Mouse (Mus musculus): Measurements from ENCODE around the gene Hpse2. TPM values are rescaled to one million over a fixed set of nuclear protein-coding genes. Genes with fewer than 3 reads are reported as not detected.

The Hpse2 gene
- polyA plus RNA-seq, 1 experiment from 2014 or later, result 0.96 TPM

DNA sequence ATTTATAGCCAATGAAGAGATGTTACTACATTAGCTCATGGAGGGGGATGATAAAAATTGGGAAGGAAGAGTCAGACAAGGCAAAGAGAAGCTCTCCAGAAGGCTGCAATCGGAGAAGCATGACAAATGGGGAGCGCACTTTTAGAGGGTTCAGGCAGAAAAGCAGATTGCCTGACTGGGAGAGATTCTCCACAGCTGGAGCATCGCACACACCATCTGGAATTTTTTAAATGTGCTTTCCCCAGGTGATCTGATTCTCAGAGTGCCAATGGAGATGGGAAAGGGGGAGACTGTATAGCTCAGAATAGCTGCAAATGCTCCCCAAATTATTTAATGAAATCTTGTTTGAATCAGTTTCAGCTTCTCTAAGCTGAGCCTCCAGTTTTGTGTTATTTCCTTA lies 156.4 kb downstream of the Hpse2 start:
- no peak overlapping the region for H3K27ac ChIP-seq (ENCODE audit: low read length)
- H3K36me3 ChIP-seq (ENCODE audit: control insufficient read depth, insufficient read depth), result no peaks in the 10 kb centered on the region
- WGBS, result 75% methylated on average over 3 of the region's 3 CpGs
- H3K9me3 ChIP-seq (replicated peaks; ENCODE audit: control insufficient read depth, low read length), result no peaks in the 10 kb centered on the region
- H3K4me1 ChIP-seq (ENCODE audit: control insufficient read depth, insufficient read depth, low read length), result no peaks in the 10 kb centered on the region
- no peak for ATAC-seq (replicated peaks; ENCODE audit: extremely low read depth, insufficient read depth, low FRiP score)
- no peaks in the 10 kb centered on the region for H3K27me3 ChIP-seq (ENCODE audit: control insufficient read depth, insufficient read depth, low read length)
- no peak overlapping the region for H3K4me2 ChIP-seq (ENCODE audit: low read depth, low read length)
- no peak overlapping the region for H3K4me3 ChIP-seq (ENCODE audit: low read length)
- no peak overlapping the region for H3K9ac ChIP-seq (ENCODE audit: low read length)

DNA sequence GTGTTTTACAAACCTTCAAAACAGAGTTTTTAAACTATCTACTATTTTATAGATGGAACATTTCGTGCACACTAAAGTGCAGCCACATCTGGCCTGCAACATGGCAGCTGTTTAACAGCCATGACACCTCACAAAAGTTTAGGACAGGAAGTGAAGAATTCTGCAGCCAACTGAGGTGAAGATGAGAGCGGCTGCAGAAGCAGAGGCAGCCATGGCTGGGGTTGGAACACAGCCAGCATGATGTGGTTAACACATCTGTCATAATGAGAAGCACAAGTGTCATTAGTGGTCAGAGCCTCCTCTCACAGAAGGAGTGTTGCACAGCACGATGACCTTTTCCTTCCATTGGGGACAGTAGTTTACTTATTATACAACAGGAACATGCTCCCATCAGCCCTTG lies 194.6 kb downstream of the Hpse2 start:
- Histone ChIP-seq H3K27ac (ENCODE audit: low read length) (no peak overlapping the region), H3K9me3 (replicated peaks; ENCODE audit: control insufficient read depth, low read length) (no peaks in the 10 kb centered on the region), H3K9ac (ENCODE audit: low read length) (no peak overlapping the region), H3K27me3 (ENCODE audit: control insufficient read depth, insufficient read depth, low read length) (no peaks in the 10 kb centered on the region), H3K4me1 (ENCODE audit: control insufficient read depth, insufficient read depth, low read length) (no peaks in the 10 kb centered on the region), H3K36me3 (ENCODE audit: control insufficient read depth, insufficient read depth) (no peaks in the 10 kb centered on the region), H3K4me2 (ENCODE audit: low read depth, low read length) (no peak overlapping the region), H3K4me3 (ENCODE audit: low read length) (no peak overlapping the region)
- ATAC-seq (replicated peaks; ENCODE audit: extremely low read depth, insufficient read depth, low FRiP score), result no peak
- WGBS, result 47% methylated on average over 3 of the region's 3 CpGs

DNA sequence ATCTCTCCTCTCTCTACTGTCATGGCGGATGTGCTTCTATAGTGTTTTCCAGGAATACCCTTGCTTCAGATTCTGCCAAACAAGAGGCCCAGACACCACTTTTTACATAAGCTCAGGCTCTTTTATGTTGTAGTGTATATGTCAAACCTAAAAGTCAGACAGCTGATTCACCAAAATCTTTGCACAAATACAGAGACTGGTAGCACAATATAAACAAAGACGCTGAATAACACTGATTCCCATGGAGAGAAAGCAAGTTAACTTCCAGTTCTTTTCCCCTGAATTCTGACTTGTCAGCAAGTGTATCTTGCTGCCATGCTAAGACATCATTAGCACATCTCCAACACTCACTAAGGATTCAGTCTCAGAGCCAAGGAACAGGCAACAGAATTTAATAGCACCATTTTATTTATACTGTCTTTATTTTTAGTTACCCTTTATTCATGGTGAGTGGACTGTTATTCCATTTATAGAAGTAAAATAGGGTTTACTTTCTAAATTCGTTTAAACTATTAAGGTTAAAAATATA lies 212.7 kb downstream of the Hpse2 start:
- no peaks in the 10 kb centered on the region for H3K9me3 ChIP-seq (replicated peaks; ENCODE audit: control insufficient read depth, low read length)
- H3K9ac ChIP-seq (ENCODE audit: low read length), result no peak overlapping the region
- H3K36me3 ChIP-seq (ENCODE audit: control insufficient read depth, insufficient read depth), result no peaks in the 10 kb centered on the region
- no peak overlapping the region for H3K4me3 ChIP-seq (ENCODE audit: low read length)
- no peak for ATAC-seq (replicated peaks; ENCODE audit: extremely low read depth, insufficient read depth, low FRiP score)
- 73% methylated on average over 3 of the region's 3 CpGs for WGBS
- H3K27me3 ChIP-seq (ENCODE audit: control insufficient read depth, insufficient read depth, low read length), result no peaks in the 10 kb centered on the region
- H3K4me1 ChIP-seq (ENCODE audit: control insufficient read depth, insufficient read depth, low read length), result no peaks in the 10 kb centered on the region
- H3K27ac ChIP-seq (ENCODE audit: low read length), result no peak overlapping the region
- no peak overlapping the region for H3K4me2 ChIP-seq (ENCODE audit: low read depth, low read length)

DNA sequence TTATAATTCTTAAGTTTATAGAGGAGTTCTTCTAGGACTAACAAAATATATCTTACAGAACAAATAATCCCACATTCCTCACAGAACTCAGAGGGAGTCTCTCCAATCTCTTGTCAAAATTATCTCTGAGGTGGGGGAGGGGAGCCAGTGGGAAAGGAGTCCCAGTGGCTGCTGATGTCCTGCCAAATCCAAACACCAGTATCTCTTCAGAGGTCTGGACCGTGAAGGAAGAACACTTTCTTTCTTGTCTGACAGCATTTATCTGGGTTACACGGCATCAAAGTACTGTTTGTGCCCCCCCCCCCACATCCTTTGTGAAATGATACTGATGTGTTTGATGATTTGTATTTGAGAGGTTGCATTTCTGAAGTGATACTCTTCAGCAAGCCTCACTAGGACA lies 213.3 kb downstream of the Hpse2 start:
- Histone ChIP-seq H3K27ac (ENCODE audit: low read length) (no peak overlapping the region), H3K4me3 (ENCODE audit: low read length) (no peak overlapping the region), H3K9me3 (replicated peaks; ENCODE audit: control insufficient read depth, low read length) (no peaks in the 10 kb centered on the region), H3K36me3 (ENCODE audit: control insufficient read depth, insufficient read depth) (no peaks in the 10 kb centered on the region), H3K4me2 (ENCODE audit: low read depth, low read length) (no peak overlapping the region), H3K4me1 (ENCODE audit: control insufficient read depth, insufficient read depth, low read length) (no peaks in the 10 kb centered on the region), H3K27me3 (ENCODE audit: control insufficient read depth, insufficient read depth, low read length) (no peaks in the 10 kb centered on the region), H3K9ac (ENCODE audit: low read length) (no peak overlapping the region)
- WGBS, result 18% methylated on average over 2 of the region's 2 CpGs
- no peak for ATAC-seq (replicated peaks; ENCODE audit: extremely low read depth, insufficient read depth, low FRiP score)

DNA sequence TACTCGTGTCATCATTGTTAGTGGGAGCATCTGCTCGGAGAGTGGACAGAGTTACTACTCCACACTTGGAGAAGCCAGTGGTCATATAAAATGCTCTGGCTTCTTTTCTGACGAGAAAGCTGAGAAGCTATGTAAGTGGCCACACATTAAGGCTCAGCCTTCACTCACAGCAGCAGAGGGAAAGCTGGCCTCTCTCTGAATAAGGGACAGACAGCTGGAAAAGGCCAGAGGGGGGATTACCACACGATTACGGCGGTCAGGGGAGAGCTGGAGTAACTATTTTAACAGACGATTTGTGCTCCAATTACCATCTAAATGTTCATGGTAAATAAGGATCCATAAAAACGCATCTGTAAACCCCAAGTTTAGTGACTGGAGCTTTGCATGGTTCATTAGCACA lies 232.1 kb downstream of the Hpse2 start:
- Histone ChIP-seq H3K36me3 (ENCODE audit: control insufficient read depth, insufficient read depth) (no peaks in the 10 kb centered on the region), H3K9ac (ENCODE audit: low read length) (no peak overlapping the region), H3K27ac (ENCODE audit: low read length) (peak overlapping the region; percentile 42), H3K4me2 (ENCODE audit: low read depth, low read length) (no peak overlapping the region), H3K4me1 (ENCODE audit: control insufficient read depth, insufficient read depth, low read length) (no peaks in the 10 kb centered on the region), H3K9me3 (replicated peaks; ENCODE audit: control insufficient read depth, low read length) (no peaks in the 10 kb centered on the region), H3K4me3 (ENCODE audit: low read length) (no peak overlapping the region), H3K27me3 (ENCODE audit: control insufficient read depth, insufficient read depth, low read length) (no peaks in the 10 kb centered on the region)
- 59% methylated on average over 8 of the region's 8 CpGs for WGBS
- ATAC-seq (replicated peaks; ENCODE audit: extremely low read depth, insufficient read depth, low FRiP score), result no peak

DNA sequence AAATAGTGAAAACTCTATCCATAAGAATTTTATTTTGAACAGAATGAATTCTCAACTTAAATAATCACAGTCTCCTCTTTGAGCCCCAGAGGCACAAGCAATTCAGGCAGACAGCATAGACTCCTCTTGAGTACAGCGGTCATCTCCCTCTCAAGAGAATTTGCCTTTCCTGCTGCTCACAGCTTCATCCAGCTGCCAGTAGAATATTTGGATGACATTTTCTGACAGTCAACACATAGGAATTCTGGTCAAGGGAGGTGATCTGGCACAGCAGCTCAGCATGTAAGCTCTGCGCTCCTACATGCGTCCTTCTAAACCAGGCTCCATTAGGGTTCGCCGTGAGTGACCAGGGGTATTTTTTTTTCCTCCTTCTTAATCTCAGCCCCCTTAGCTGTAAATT lies 232.6 kb downstream of the Hpse2 start:
- Histone ChIP-seq H3K9ac (ENCODE audit: low read length) (no peak overlapping the region), H3K9me3 (replicated peaks; ENCODE audit: control insufficient read depth, low read length) (no peaks in the 10 kb centered on the region), H3K4me1 (ENCODE audit: control insufficient read depth, insufficient read depth, low read length) (no peaks in the 10 kb centered on the region), H3K4me3 (ENCODE audit: low read length) (no peak overlapping the region), H3K4me2 (ENCODE audit: low read depth, low read length) (no peak overlapping the region), H3K27ac (ENCODE audit: low read length) (peak overlapping the region; percentile 42), H3K27me3 (ENCODE audit: control insufficient read depth, insufficient read depth, low read length) (no peaks in the 10 kb centered on the region), H3K36me3 (ENCODE audit: control insufficient read depth, insufficient read depth) (no peaks in the 10 kb centered on the region)
- 77% methylated on average over 5 of the region's 5 CpGs for WGBS
- no peak for ATAC-seq (replicated peaks; ENCODE audit: extremely low read depth, insufficient read depth, low FRiP score)

DNA sequence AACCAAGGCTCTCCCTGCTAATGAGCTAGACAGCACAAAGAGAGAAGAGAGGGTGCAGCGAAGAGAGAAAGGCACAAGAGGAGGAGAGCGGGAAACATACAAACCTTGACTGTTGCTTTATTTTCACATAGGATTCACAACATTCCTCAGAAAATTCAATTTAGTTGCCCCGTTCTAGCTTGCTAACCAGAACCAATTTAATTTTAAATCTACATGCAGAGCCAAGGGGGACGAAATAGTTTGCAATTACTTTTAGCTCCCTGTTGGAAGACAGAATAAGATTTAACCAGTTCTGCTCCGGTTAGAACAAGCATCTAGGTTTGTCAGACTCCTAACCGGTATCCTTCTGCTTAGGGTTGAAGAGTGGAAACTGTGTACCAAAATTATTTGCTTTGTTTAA lies 240.3 kb downstream of the Hpse2 start:
- no peak overlapping the region for H3K27ac ChIP-seq (ENCODE audit: low read length)
- H3K36me3 ChIP-seq (ENCODE audit: control insufficient read depth, insufficient read depth), result no peaks in the 10 kb centered on the region
- no peaks in the 10 kb centered on the region for H3K9me3 ChIP-seq (replicated peaks; ENCODE audit: control insufficient read depth, low read length)
- no peak overlapping the region for H3K4me2 ChIP-seq (ENCODE audit: low read depth, low read length)
- H3K9ac ChIP-seq (ENCODE audit: low read length), result no peak overlapping the region
- no peak for ATAC-seq (replicated peaks; ENCODE audit: extremely low read depth, insufficient read depth, low FRiP score)
- H3K4me1 ChIP-seq (ENCODE audit: control insufficient read depth, insufficient read depth, low read length), result no peaks in the 10 kb centered on the region
- H3K27me3 ChIP-seq (ENCODE audit: control insufficient read depth, insufficient read depth, low read length), result no peaks in the 10 kb centered on the region
- no peak overlapping the region for H3K4me3 ChIP-seq (ENCODE audit: low read length)
- WGBS, result 84% methylated on average over 6 of the region's 6 CpGs

DNA sequence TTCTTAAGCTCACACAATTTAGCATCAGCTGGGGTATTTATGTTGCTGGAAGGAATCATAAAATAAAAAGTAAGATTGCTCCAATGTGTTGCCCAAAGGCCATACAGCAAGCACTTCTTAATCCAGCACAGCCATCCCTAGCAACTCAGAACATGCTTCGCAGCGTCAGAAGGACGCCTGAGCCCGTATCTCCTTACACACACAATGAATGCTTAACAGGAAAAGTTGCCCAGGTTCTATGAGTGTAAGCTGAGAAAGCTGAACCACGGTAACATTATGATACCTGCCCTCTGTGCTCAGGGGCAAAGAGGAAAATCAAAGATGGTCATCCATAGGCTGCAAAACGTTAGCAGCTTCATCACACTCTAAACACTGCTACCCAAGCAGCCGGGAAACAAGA lies 241.3 kb downstream of the Hpse2 start:
- 54% methylated on average over 7 of the region's 7 CpGs for WGBS
- Histone ChIP-seq H3K36me3 (ENCODE audit: control insufficient read depth, insufficient read depth) (no peaks in the 10 kb centered on the region), H3K9me3 (replicated peaks; ENCODE audit: control insufficient read depth, low read length) (no peaks in the 10 kb centered on the region), H3K27ac (ENCODE audit: low read length) (no peak overlapping the region), H3K4me1 (ENCODE audit: control insufficient read depth, insufficient read depth, low read length) (no peaks in the 10 kb centered on the region), H3K4me2 (ENCODE audit: low read depth, low read length) (no peak overlapping the region), H3K4me3 (ENCODE audit: low read length) (no peak overlapping the region), H3K27me3 (ENCODE audit: control insufficient read depth, insufficient read depth, low read length) (no peaks in the 10 kb centered on the region), H3K9ac (ENCODE audit: low read length) (no peak overlapping the region)
- no peak for ATAC-seq (replicated peaks; ENCODE audit: extremely low read depth, insufficient read depth, low FRiP score)

DNA sequence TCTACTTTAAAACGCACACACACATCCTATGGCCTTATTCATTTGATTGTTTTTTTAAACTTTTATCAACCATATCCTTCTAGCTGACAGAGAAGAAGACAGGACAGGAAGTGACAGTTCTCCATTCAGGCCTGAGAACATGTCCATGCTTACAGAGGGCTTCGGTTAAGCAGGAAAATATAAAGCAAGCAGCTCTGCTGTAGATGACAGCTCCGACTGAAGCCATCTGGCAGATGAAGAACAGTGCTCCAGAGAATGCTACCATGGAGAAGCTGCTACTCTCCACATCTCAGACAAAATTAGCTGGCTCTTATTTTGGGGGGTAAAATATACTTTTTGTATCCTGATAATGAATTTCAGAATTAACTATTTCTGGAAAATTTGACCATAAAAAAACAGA lies 246.5 kb downstream of the Hpse2 start:
- 48% methylated on average over 3 of the region's 3 CpGs for WGBS

DNA sequence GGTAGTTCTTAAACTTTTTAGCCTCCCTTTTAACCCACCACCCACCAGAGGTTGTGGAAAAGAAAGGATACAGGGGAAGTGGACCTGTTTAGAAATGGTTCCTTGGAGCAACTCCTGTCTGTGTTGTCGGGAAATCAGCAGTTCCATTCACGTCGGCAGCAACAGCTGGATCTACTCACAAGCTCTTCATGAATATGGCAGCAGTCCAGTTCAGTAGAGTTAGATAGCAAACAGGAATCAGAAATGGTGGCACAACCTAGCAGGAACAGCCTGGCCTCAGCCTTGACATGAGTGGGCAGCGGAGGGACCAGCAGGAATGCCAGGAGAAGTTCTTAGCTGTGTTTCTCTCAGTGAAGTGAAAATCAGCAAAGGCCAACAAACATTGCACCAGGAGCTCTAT lies 278.4 kb downstream of the Hpse2 start:
- no peaks in the 10 kb centered on the region for H3K9me3 ChIP-seq (replicated peaks; ENCODE audit: control insufficient read depth, low read length)
- no peak for ATAC-seq (replicated peaks; ENCODE audit: extremely low read depth, insufficient read depth, low FRiP score)
- H3K4me2 ChIP-seq (ENCODE audit: low read depth, low read length), result no peak overlapping the region
- H3K4me1 ChIP-seq (ENCODE audit: control insufficient read depth, insufficient read depth, low read length), result no peaks in the 10 kb centered on the region
- H3K4me3 ChIP-seq (ENCODE audit: low read length), result no peak overlapping the region
- H3K27me3 ChIP-seq (ENCODE audit: control insufficient read depth, insufficient read depth, low read length), result no peaks in the 10 kb centered on the region
- no peak overlapping the region for H3K27ac ChIP-seq (ENCODE audit: low read length)
- 63% methylated on average over 4 of the region's 4 CpGs for WGBS
- H3K36me3 ChIP-seq (ENCODE audit: control insufficient read depth, insufficient read depth), result no peaks in the 10 kb centered on the region
- H3K9ac ChIP-seq (ENCODE audit: low read length), result no peak overlapping the region

More for the DNA sequence above, 246.5 kb downstream of the Hpse2 start:
- Histone ChIP-seq H3K9ac (ENCODE audit: low read length) (no peak overlapping the region), H3K4me3 (ENCODE audit: low read length) (no peak overlapping the region), H3K9me3 (replicated peaks; ENCODE audit: control insufficient read depth, low read length) (no peaks in the 10 kb centered on the region), H3K4me2 (ENCODE audit: low read depth, low read length) (no peak overlapping the region), H3K27me3 (ENCODE audit: control insufficient read depth, insufficient read depth, low read length) (no peaks in the 10 kb centered on the region), H3K27ac (ENCODE audit: low read length) (no peak overlapping the region), H3K4me1 (ENCODE audit: control insufficient read depth, insufficient read depth, low read length) (no peaks in the 10 kb centered on the region), H3K36me3 (ENCODE audit: control insufficient read depth, insufficient read depth) (no peaks in the 10 kb centered on the region)
- peak; percentile 49; the same call in 1 of the 2 replicates for ATAC-seq (replicated peaks; ENCODE audit: extremely low read depth, insufficient read depth, low FRiP score)
